Mouse (Mus musculus): ENCODE data around the gene Zfp706. TPM values are rescaled to one million over a fixed set of nuclear protein-coding genes. Genes with fewer than 3 reads are reported as not detected.
"Not testable (repeated sequence)": the region's sequence is repeated elsewhere in the genome, so short reads cannot be mapped to it uniquely, and the experiment has no call there.

The Zfp706 gene
- polyA plus RNA-seq, 1 experiment from 2014 or later: 457 TPM

DNA sequence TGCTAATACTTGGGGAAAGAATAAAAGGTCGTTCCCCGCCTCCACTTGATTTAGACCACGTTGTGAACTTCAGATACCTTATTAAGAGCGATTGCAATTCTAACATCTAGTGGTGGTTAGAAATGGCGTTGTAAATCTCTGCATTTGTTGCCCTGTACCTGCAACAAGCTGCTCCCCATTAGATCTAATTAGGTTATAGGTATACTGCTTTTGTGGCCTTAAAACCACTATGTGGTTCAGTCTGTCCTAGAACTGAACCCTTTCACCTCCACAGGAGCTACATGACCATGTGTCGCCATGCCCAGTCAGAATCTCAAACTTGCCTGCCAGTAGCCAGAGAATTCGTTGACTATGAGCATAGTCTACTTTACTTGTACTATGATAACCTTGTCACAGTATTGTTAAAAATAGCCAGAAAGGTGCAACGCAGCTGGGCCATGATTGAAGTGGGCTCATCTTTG is 416 bp upstream of the Zfp706 start:
- Histone ChIP-seq H3K4me1 (peaks cover 33% of the 10 kb centered on the region), H3K9ac (replicated peaks) (peak overlapping the region; percentile 99), H3K36me3 (peaks cover 5% of the 10 kb centered on the region), H3K4me2 (peak overlapping the region; percentile 62), H3K4me3 (replicated peaks) (peak overlapping the region; percentile 98), H3K27me3 (replicated peaks) (no peaks in the 10 kb centered on the region), H3K9me3 (replicated peaks) (no peaks in the 10 kb centered on the region), H3K27ac (replicated peaks) (peak overlapping the region; percentile 98)
- 29% methylated on average over 8 of the region's 8 CpGs for WGBS
- ATAC-seq (ENCODE audit: low FRiP score): no peak

DNA sequence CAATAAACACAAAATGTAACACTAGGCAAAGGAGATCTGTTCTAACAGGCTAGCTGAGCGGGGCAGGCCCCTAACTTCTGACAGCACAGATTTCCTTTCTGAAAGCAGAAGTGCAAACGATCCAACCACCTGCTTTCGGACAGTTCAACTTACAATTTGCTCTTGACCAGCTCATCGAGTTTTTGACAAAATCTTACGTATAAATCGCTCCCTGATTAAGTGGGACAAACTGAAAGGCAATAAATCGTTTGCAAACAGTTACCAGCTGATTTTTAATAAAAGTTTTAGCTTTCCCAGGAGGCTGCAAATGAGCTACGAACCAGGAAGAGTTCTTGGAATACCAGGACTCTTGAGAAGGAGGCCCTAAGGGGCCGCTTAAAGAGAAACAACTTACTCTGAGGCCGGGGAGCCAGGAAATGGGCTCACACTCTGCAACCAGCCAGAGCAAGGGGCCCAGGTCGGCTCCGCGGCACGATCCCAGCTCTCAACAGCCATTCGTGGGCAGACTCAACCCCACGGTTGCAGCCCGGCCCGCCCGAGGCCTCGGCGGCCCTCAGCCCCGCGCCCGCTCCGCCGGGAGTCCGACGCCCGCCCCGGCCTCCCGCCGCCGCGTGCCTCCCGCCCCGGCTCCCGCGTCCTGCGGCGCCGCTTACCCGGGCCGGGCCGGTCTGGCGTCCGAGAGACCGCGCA is 953 bp downstream of the Zfp706 start:
- peak overlapping the region; percentile 96 for H3K27ac ChIP-seq (replicated peaks)
- peaks cover 14% of the 10 kb centered on the region for H3K36me3 ChIP-seq
- H3K4me3 ChIP-seq (replicated peaks): peak overlapping the region; percentile 98
- H3K27me3 ChIP-seq (replicated peaks): no peaks in the 10 kb centered on the region
- peak; percentile 67 for ATAC-seq (ENCODE audit: low FRiP score)
- H3K9me3 ChIP-seq (replicated peaks): no peaks in the 10 kb centered on the region
- WGBS: under 1% methylated on average over 47 of the region's 48 CpGs
- peak overlapping the region; percentile 99 for H3K9ac ChIP-seq (replicated peaks)
- H3K4me2 ChIP-seq: peak overlapping the region; percentile 56
- H3K4me1 ChIP-seq: peaks cover 33% of the 10 kb centered on the region

DNA sequence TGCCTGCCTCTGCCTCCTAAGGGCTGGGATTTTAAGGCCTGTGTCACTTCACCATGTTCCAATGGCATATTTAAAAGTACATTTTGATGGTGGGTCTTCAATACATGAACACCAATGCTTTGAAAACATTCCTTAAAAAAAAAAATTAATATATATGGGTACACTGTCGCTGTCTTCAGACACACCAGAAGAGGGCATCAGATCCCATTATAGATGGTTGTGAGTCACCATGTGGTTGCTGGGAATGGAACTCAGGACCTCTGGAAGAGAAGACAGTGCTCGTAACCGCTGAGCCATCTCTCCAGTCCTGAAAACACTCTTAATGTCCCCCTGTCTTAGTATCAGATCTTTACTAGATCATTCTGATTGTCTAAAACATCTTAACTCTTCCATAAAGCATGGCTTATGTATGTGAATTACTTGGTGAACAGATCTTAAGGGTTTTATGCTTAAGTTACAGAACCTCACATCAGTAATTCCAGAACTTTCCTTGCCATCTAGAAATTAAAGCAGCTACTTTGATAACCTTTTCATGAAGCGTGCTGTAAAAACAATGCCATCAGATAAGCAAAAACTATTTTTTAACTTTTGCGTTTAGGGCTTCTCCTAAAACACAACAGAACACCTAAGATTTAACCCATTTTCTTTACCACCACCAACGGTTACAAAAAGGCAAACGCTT is 1.6 kb downstream of the Zfp706 start:
- WGBS: 40% methylated on average over 7 of the region's 7 CpGs

DNA sequence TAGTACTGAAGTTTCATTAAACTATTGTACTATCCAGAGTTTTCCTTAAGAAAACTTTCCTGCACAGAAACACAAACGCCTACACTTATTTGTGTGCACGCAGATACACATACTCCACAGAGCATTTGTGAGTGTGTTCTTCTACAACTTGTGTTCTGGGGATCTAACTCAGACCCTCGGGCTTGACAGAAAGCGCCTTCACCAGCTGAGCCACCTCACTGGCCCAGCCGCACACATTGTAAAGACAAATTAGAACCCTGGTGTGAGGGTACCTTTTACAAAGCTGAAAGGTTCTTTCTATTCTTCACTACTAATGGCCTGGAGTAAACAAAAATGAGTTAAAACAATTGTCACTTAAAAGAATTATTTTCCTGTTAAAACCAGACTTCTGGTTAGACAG is 2.7 kb downstream of the Zfp706 start:
- Histone ChIP-seq H3K4me3 (replicated peaks) (no peak overlapping the region), H3K4me1 (peaks cover 33% of the 10 kb centered on the region), H3K9me3 (replicated peaks) (no peaks in the 10 kb centered on the region), H3K9ac (replicated peaks) (no peak overlapping the region), H3K36me3 (peaks cover 28% of the 10 kb centered on the region), H3K4me2 (peak overlapping the region; percentile 56), H3K27me3 (replicated peaks) (no peaks in the 10 kb centered on the region), H3K27ac (replicated peaks) (no peak overlapping the region)
- ATAC-seq (ENCODE audit: low FRiP score): no peak
- 65% methylated on average over 5 of the region's 5 CpGs for WGBS

More for the DNA sequence above, 1.6 kb downstream of the Zfp706 start:
- Histone ChIP-seq H3K9ac (replicated peaks) (peak overlapping the region; percentile 99), H3K4me1 (peaks cover 33% of the 10 kb centered on the region), H3K4me3 (replicated peaks) (peak overlapping the region; percentile 98), H3K9me3 (replicated peaks) (no peaks in the 10 kb centered on the region), H3K36me3 (peaks cover 20% of the 10 kb centered on the region), H3K4me2 (peak overlapping the region; percentile 56), H3K27me3 (replicated peaks) (no peaks in the 10 kb centered on the region), H3K27ac (replicated peaks) (peak overlapping the region; percentile 96)
- ATAC-seq (ENCODE audit: low FRiP score): no peak

DNA sequence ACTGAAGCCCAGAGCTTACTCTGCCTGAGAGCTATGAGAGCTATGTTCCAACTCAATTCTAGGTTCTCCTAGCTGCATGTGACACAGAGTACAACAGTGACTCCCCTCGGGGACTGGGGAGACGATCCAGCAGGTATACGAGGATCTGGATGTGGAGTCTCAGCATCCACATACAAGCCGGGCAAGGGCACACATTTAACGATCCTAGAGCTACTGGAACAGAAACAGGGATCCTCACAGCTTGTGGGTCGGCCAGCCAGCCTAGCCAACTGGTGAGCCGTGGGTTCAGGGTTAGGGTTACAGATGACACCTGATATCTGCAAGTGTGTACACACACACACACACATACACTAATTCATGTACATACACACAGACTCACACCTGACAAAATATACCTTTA is 5.3 kb downstream of the Zfp706 start:
- no peak overlapping the region for H3K27ac ChIP-seq (replicated peaks)
- no peaks in the 10 kb centered on the region for H3K9me3 ChIP-seq (replicated peaks)
- no peak overlapping the region for H3K4me3 ChIP-seq (replicated peaks)
- no peak overlapping the region for H3K4me2 ChIP-seq
- no peak for ATAC-seq (ENCODE audit: low FRiP score)
- H3K9ac ChIP-seq (replicated peaks): no peak overlapping the region
- peaks cover 53% of the 10 kb centered on the region for H3K36me3 ChIP-seq
- peaks cover 25% of the 10 kb centered on the region for H3K4me1 ChIP-seq
- H3K27me3 ChIP-seq (replicated peaks): no peaks in the 10 kb centered on the region
- 94% methylated on average over 7 of the region's 7 CpGs for WGBS

DNA sequence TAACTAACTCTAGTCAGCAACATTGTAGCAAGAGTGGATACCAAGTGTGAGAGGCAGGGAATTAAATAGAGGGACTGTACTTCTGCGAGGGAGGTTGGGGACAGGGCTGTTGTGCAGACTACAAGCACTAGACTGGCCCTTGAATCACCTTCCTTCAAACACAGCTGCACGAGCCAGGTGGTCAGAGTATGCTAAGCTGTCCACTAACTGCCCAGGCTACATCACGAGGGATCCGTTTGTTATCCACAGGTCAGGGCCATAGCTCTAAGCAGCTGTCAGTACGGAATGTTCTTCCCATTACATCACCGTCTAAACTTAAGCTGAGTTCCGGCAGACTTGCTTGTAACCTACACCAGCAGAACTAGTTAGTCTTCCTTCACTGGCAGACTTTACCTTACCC is 8.0 kb downstream of the Zfp706 start:
- 91% methylated on average over 7 of the region's 7 CpGs for WGBS
- not testable (repeated sequence) for H3K4me1 ChIP-seq; H3K27ac ChIP-seq (replicated peaks); H3K9me3 ChIP-seq (replicated peaks); H3K27me3 ChIP-seq (replicated peaks); H3K4me2 ChIP-seq; H3K4me3 ChIP-seq (replicated peaks); ATAC-seq (ENCODE audit: low FRiP score); H3K9ac ChIP-seq (replicated peaks)
- peaks cover 57% of the 10 kb centered on the region for H3K36me3 ChIP-seq

DNA sequence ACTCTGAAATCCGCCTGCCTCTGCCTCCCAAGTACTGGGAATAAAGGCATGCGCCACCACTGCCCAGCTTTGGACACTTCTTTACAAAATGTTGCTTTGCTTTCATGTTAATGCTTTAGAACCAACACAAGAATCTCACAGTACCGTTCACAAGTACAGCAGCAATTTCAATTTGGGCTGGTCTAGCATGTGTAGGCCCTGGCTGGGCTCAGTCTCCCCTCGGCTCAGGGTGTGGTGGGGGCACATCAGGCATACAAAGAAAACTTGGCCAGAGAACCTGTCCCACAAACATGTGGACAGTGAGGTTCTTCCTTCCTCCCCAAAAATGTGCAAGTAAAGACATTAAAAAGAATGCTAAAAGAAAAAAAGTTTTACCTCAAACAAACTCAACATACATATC is 12.4 kb downstream of the Zfp706 start:
- H3K27me3 ChIP-seq (replicated peaks): no peaks in the 10 kb centered on the region
- ATAC-seq (ENCODE audit: low FRiP score): no peak
- no peak overlapping the region for H3K9ac ChIP-seq (replicated peaks)
- no peak overlapping the region for H3K4me3 ChIP-seq (replicated peaks)
- over 99% methylated on average over 4 of the region's 4 CpGs for WGBS
- no peaks in the 10 kb centered on the region for H3K4me1 ChIP-seq
- no peak overlapping the region for H3K4me2 ChIP-seq
- no peak overlapping the region for H3K27ac ChIP-seq (replicated peaks)
- H3K36me3 ChIP-seq: peaks cover 31% of the 10 kb centered on the region
- H3K9me3 ChIP-seq (replicated peaks): no peaks in the 10 kb centered on the region

DNA sequence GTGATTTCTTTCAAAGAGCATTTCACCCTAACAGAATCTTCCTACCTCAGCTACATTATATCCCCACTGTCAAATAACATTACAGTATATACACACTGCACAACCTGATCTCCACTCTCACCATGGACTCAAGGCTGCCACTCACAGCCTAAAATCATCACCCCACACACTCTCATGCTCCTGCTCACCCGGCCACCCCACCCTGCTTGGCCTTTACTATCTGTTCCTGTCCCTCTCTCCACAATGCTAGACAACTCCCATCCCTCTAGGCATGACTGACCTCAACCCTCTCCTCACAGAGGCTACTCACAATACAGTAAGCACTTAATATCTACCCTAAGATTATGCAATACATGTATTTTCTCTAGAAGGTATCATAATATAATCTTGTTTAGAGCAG is 12.9 kb downstream of the Zfp706 start:
- Histone ChIP-seq H3K9ac (replicated peaks) (no peak overlapping the region), H3K36me3 (peaks cover 28% of the 10 kb centered on the region), H3K4me3 (replicated peaks) (no peak overlapping the region), H3K27ac (replicated peaks) (no peak overlapping the region), H3K9me3 (replicated peaks) (no peaks in the 10 kb centered on the region), H3K4me2 (no peak overlapping the region), H3K4me1 (no peaks in the 10 kb centered on the region), H3K27me3 (replicated peaks) (no peaks in the 10 kb centered on the region)
- ATAC-seq (ENCODE audit: low FRiP score): no peak
- WGBS: 70% methylated on average over 1 of the region's 1 CpGs

DNA sequence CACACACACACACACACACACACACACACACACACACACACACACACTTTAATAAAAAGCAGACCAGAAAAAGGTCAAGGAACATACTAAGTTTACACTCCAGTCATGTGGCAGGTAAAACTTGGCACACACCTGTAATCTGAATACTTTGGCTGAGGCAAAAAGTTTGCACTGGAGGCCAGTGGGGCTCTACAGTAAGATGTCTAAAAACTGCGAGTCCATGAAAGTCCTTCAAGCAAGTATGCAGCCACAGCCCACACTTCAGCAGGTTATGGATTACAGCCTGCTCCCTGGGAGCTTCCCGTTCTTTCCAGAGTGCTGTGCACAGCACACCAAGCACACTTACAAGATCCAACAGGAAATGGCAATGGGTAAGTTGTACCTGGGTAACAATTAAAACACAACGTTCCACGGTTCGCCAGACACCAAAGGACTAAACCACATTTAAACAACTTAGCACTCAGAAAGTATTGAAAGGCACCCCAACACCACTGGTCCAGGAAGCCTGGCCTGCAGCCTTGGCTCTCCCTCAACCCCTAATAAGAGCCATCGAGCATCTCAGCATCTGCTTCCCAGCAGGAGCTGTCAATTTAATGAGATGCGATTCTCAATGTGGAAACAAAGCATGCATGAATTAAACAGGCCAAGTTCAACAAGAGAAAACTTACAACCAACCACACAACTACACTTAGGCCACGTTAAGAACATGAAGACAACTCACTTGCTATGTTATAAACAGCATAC is 14.0 kb downstream of the Zfp706 start:
- Histone ChIP-seq H3K4me1 (no peaks in the 10 kb centered on the region), H3K9me3 (replicated peaks) (no peaks in the 10 kb centered on the region), H3K36me3 (peaks cover 18% of the 10 kb centered on the region), H3K27ac (replicated peaks) (no peak overlapping the region), H3K27me3 (replicated peaks) (no peaks in the 10 kb centered on the region), H3K4me3 (replicated peaks) (no peak overlapping the region), H3K9ac (replicated peaks) (no peak overlapping the region), H3K4me2 (no peak overlapping the region)
- no peak for ATAC-seq (ENCODE audit: low FRiP score)
- WGBS: 68% methylated on average over 8 of the region's 8 CpGs

DNA sequence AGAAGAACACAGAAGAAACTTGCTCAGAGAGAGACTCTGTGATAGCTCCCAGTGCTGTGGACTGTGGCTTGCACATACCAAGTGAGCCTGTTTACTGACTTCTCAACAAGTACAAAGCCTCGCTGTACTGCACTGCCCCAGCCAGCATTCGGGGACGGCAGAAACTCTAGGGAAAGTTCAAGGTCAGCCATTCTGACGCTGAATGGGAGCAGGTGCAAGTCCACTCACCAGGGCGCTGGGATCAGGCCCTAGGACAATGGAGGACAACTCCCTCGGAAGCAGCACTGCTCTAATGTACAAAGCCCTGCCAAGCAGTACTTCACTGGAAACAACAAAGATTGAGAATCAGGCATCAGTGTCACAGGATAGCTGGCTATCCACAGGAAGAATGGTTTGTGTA is 16.2 kb downstream of the Zfp706 start:
- Histone ChIP-seq H3K9me3 (replicated peaks) (no peaks in the 10 kb centered on the region), H3K36me3 (peaks cover 3% of the 10 kb centered on the region; the same call in 1 of the 2 replicates), H3K4me3 (replicated peaks) (no peak overlapping the region), H3K4me2 (no peak overlapping the region), H3K27me3 (replicated peaks) (no peaks in the 10 kb centered on the region), H3K4me1 (peaks cover 7% of the 10 kb centered on the region; the same call in 1 of the 2 replicates), H3K9ac (replicated peaks) (no peak overlapping the region), H3K27ac (replicated peaks) (no peak overlapping the region)
- no peak for ATAC-seq (ENCODE audit: low FRiP score)
- 36% methylated on average over 6 of the region's 6 CpGs for WGBS

DNA sequence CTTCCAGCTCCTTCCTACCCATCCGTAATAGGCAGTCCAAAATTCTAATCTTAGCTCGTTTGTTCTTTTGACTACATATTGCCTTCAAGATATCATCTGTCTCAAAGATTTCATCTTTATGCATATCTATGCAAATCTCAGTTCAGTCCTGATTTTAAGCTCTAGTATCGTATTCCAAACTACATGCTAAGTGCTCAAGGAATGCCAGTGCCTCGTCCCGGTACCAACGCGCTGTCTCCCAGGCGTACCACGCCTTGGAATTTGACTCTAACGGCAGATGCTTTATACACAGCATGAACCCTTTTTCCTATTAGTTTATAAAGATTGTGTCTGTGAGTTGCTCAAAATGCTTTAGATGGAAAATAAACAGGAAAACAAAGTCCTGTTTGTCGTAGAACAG is 17.7 kb downstream of the Zfp706 start:
- ATAC-seq (ENCODE audit: low FRiP score): no peak
- Histone ChIP-seq H3K27me3 (replicated peaks) (no peaks in the 10 kb centered on the region), H3K9ac (replicated peaks) (no peak overlapping the region), H3K27ac (replicated peaks) (no peak overlapping the region), H3K36me3 (no peaks in the 10 kb centered on the region), H3K4me1 (peaks cover 15% of the 10 kb centered on the region), H3K4me3 (replicated peaks) (no peak overlapping the region), H3K9me3 (replicated peaks) (no peaks in the 10 kb centered on the region), H3K4me2 (no peak overlapping the region)
- 89% methylated on average over 11 of the region's 11 CpGs for WGBS

Data from neural tube, embryonic 15.5 days (tissue).